Mouse (Mus musculus) hindbrain, embryonic 16.5 days (tissue): ENCODE measurements around the gene Tbc1d4. TPM values are rescaled to one million over a fixed set of nuclear protein-coding genes. Genes with fewer than 3 reads are reported as not detected.

Experiments used
- ATAC-seq: fragments of 200-750 bp; cut with Nextera tagmentation; 2 replicates; pipeline ENCODE4 v1.8.0; 2017; ENCODE audit warnings: moderate TSS enrichment, moderate library complexity
- H3K27ac ChIP-seq: fragments of 300-500 bp; sonication (generic); 2 replicates; pipeline ENCODE4 v1.5.1; 2014; ENCODE audit warnings: low read depth, mild to moderate bottlenecking, control low read depth, low read length, moderate library complexity
- H3K27me3 ChIP-seq: fragments of 300-500 bp; sonication (generic); replicated peaks from 2 replicates; pipeline ENCODE4 v1.6.1; 2014; ENCODE audit warnings: low read length; ENCODE audit not compliant: control insufficient read depth, insufficient read depth
- H3K36me3 ChIP-seq: fragments of 300-500 bp; sonication (generic); 2 replicates; pipeline ENCODE4 v1.6.1; 2014; ENCODE audit warnings: mild to moderate bottlenecking, low read length, moderate library complexity, mixed read lengths; ENCODE audit not compliant: control insufficient read depth, insufficient read depth
- H3K4me1 ChIP-seq: fragments of 300-500 bp; sonication (generic); 2 replicates; pipeline ENCODE4 v1.6.1; 2014; ENCODE audit warnings: low read depth, low read length; ENCODE audit not compliant: control insufficient read depth, insufficient read depth
- H3K4me2 ChIP-seq: fragments of 300-500 bp; sonication (generic); 2 replicates; pipeline ENCODE4 v1.6.1; 2014; ENCODE audit warnings: mild to moderate bottlenecking, low read length, control low read depth, moderate library complexity
- H3K4me3 ChIP-seq: fragments of 300-500 bp; sonication (generic); 2 replicates; pipeline ENCODE4 v1.5.1; 2014; ENCODE audit warnings: mild to moderate bottlenecking, low read length, control low read depth, moderate library complexity
- H3K9ac ChIP-seq: fragments of 300-500 bp; sonication (generic); 2 replicates; pipeline ENCODE4 v1.6.1; 2014; ENCODE audit warnings: low read depth, mild to moderate bottlenecking, control low read depth, low read length, moderate library complexity
- H3K9me3 ChIP-seq: fragments of 300-500 bp; sonication (generic); 2 replicates; pipeline ENCODE4 v1.6.1; 2014; ENCODE audit warnings: mild to moderate bottlenecking, low read length, moderate library complexity; ENCODE audit not compliant: control insufficient read depth
- WGBS: fragments of 180-500 bp; shearing (Covaris S2); extraction: QIAGEN DNeasy Blood & Tissue Kit; methylation state at CpG from one replicate; pipeline ENCODE4 v1.1.7; 2014; 5-methylcytosine and 5-hydroxymethylcytosine counted together
- polyA plus RNA-seq: library from polyadenylated mRNA; unstranded; fragments of >200 nt; fragmentation: Nextera tagmentation; extraction: Ambion mirVana; gene quantifications from 2 replicates; pipeline ENCODE4 v1.2.1, GENCODE M21; 2015

The Tbc1d4 gene
- polyA plus RNA-seq, 1 experiment from 2014 or later: 9.3 TPM

GRCm38 (mm10) chr14:101559446-101559845 lies 49.5 kb downstream of the Tbc1d4 start:
- Histone ChIP-seq H3K36me3 (no peaks in the 10 kb centered on the region), H3K4me3 (no peak overlapping the region), H3K4me2 (no peak overlapping the region), H3K27ac (no peak overlapping the region), H3K9ac (no peak overlapping the region), H3K4me1 (peaks cover 2% of the 10 kb centered on the region; the same call in 1 of the 2 replicates), H3K9me3 (no peaks in the 10 kb centered on the region), H3K27me3 (no peaks in the 10 kb centered on the region)
- ATAC-seq: no peak
- WGBS: 67% methylated on average over 3 of the region's 3 CpGs

GRCm38 (mm10) chr14:101548885-101549573 lies 60.0 kb downstream of the Tbc1d4 start:
- Histone ChIP-seq H3K4me2 (no peak overlapping the region), H3K9ac (no peak overlapping the region), H3K9me3 (no peaks in the 10 kb centered on the region), H3K27ac (no peak overlapping the region), H3K4me3 (no peak overlapping the region), H3K27me3 (no peaks in the 10 kb centered on the region), H3K36me3 (no peaks in the 10 kb centered on the region), H3K4me1 (no peaks in the 10 kb centered on the region)
- WGBS: 89% methylated on average over 20 of the region's 20 CpGs
- ATAC-seq: no peak

- H3K4me1 ChIP-seq: no peaks in the 10 kb centered on the region; the same call in 1 of the 2 replicates
- no peaks in the 10 kb centered on the region for H3K27me3 ChIP-seq
- H3K4me3 ChIP-seq: no peak overlapping the region
- WGBS: 80% methylated on average over 9 of the region's 9 CpGs
- H3K4me2 ChIP-seq: no peak overlapping the region
- no peaks in the 10 kb centered on the region for H3K9me3 ChIP-seq
- no peak overlapping the region for H3K27ac ChIP-seq
- ATAC-seq: no peak
- H3K9ac ChIP-seq: no peak overlapping the region
- no peaks in the 10 kb centered on the region for H3K36me3 ChIP-seq
Observed at GRCm38 (mm10) chr14:101541863-101542262, 67.1 kb downstream of the Tbc1d4 start.

- no peak for ATAC-seq
- Histone ChIP-seq H3K4me2 (no peak overlapping the region), H3K27me3 (no peaks in the 10 kb centered on the region), H3K9me3 (no peaks in the 10 kb centered on the region), H3K36me3 (no peaks in the 10 kb centered on the region), H3K4me3 (no peak overlapping the region), H3K4me1 (no peaks in the 10 kb centered on the region; the same call in 1 of the 2 replicates), H3K27ac (no peak overlapping the region), H3K9ac (no peak overlapping the region)
- WGBS: 87% methylated on average over 5 of the region's 5 CpGs
Observed at GRCm38 (mm10) chr14:101541141-101541540, 67.8 kb downstream of the Tbc1d4 start.

GRCm38 (mm10) chr14:101540466-101540865 lies 68.5 kb downstream of the Tbc1d4 start:
- Histone ChIP-seq H3K27me3 (no peaks in the 10 kb centered on the region), H3K9me3 (no peaks in the 10 kb centered on the region), H3K4me2 (no peak overlapping the region), H3K9ac (no peak overlapping the region), H3K36me3 (no peaks in the 10 kb centered on the region), H3K27ac (no peak overlapping the region), H3K4me1 (no peaks in the 10 kb centered on the region; the same call in 1 of the 2 replicates), H3K4me3 (no peak overlapping the region)
- ATAC-seq: peak; percentile 17; the same call in 1 of the 2 replicates
- 100% methylated on average over 3 of the region's 3 CpGs for WGBS

- no peaks in the 10 kb centered on the region for H3K27me3 ChIP-seq
- H3K9ac ChIP-seq: no peak overlapping the region; the same call in 1 of the 2 replicates
- peak; percentile 83 for ATAC-seq
- H3K27ac ChIP-seq: no peak overlapping the region
- H3K4me1 ChIP-seq: no peaks in the 10 kb centered on the region; the same call in 1 of the 2 replicates
- 46% methylated on average over 2 of the region's 2 CpGs for WGBS
- no peaks in the 10 kb centered on the region for H3K9me3 ChIP-seq
- no peaks in the 10 kb centered on the region for H3K36me3 ChIP-seq
- H3K4me2 ChIP-seq: no peak overlapping the region
- H3K4me3 ChIP-seq: no peak overlapping the region
Observed at GRCm38 (mm10) chr14:101537906-101538305, 71.1 kb downstream of the Tbc1d4 start.

GRCm38 (mm10) chr14:101537413-101537812 lies 71.6 kb downstream of the Tbc1d4 start:
- 68% methylated on average over 1 of the region's 1 CpGs for WGBS
- Histone ChIP-seq H3K9ac (no peak overlapping the region), H3K27me3 (no peaks in the 10 kb centered on the region), H3K9me3 (no peaks in the 10 kb centered on the region), H3K4me1 (no peaks in the 10 kb centered on the region; the same call in 1 of the 2 replicates), H3K36me3 (no peaks in the 10 kb centered on the region), H3K27ac (no peak overlapping the region), H3K4me3 (no peak overlapping the region), H3K4me2 (no peak overlapping the region)
- ATAC-seq: no peak

- H3K9ac ChIP-seq: no peak overlapping the region
- 47% methylated on average over 7 of the region's 7 CpGs for WGBS
- no peaks in the 10 kb centered on the region for H3K27me3 ChIP-seq
- ATAC-seq: no peak
- H3K4me1 ChIP-seq: no peaks in the 10 kb centered on the region
- no peaks in the 10 kb centered on the region for H3K36me3 ChIP-seq
- no peak overlapping the region for H3K4me3 ChIP-seq
- H3K4me2 ChIP-seq: no peak overlapping the region
- no peak overlapping the region for H3K27ac ChIP-seq
- no peaks in the 10 kb centered on the region for H3K9me3 ChIP-seq
Observed at GRCm38 (mm10) chr14:101532090-101532695, 76.8 kb downstream of the Tbc1d4 start.

GRCm38 (mm10) chr14:101530455-101530854 lies 78.5 kb downstream of the Tbc1d4 start:
- Histone ChIP-seq H3K4me1 (no peaks in the 10 kb centered on the region), H3K27ac (no peak overlapping the region), H3K27me3 (no peaks in the 10 kb centered on the region), H3K36me3 (no peaks in the 10 kb centered on the region), H3K9ac (no peak overlapping the region), H3K4me2 (no peak overlapping the region), H3K4me3 (no peak overlapping the region), H3K9me3 (no peaks in the 10 kb centered on the region)
- ATAC-seq: no peak
- 41% methylated on average over 2 of the region's 2 CpGs for WGBS
